Mouse (Mus musculus): ENCODE measurements around the gene Mycn.

Gene Mycn

GRCm38 (mm10) chr12:12941661-12942363 is at the start of gene Mycn:
Mycn (minus strand) TSS chr12:12941914.
- DNase-seq (ENCODE audit: low spot score), result no peak

- no peak for DNase-seq (ENCODE audit: low spot score)
Observed at GRCm38 (mm10) chr12:12987376-12987775, 45.7 kb upstream of the Mycn start.

- no peak for DNase-seq (ENCODE audit: low spot score)
Observed at GRCm38 (mm10) chr12:12986612-12987206, 45.0 kb upstream of the Mycn start.

- DNase-seq (ENCODE audit: low spot score), result no peak
Observed at GRCm38 (mm10) chr12:12983032-12983431, 41.3 kb upstream of the Mycn start.

GRCm38 (mm10) chr12:12975397-12975796 is 33.7 kb upstream of the Mycn start:
- no peak for DNase-seq (ENCODE audit: low spot score)

GRCm38 (mm10) chr12:12972756-12973435 is 31.2 kb upstream of the Mycn start:
- no peak for DNase-seq (ENCODE audit: low spot score)

- no peak for DNase-seq (ENCODE audit: low spot score)
Observed at GRCm38 (mm10) chr12:12967946-12968345, 26.2 kb upstream of the Mycn start.

GRCm38 (mm10) chr12:12964856-12965255 is 23.1 kb upstream of the Mycn start:
- no peak for DNase-seq (ENCODE audit: low spot score)

- no peak for DNase-seq (ENCODE audit: low spot score)
Observed at GRCm38 (mm10) chr12:12947606-12948005, 5.9 kb upstream of the Mycn start.

GRCm38 (mm10) chr12:12943288-12943687 is 1.6 kb upstream of the Mycn start:
- DNase-seq (ENCODE audit: low spot score), result no peak

- no peak for DNase-seq (ENCODE audit: low spot score)
Observed at GRCm38 (mm10) chr12:12942364-12943050, 793 bp upstream of the Mycn start.

- no peak for DNase-seq (ENCODE audit: low spot score)
Observed at GRCm38 (mm10) chr12:12941129-12941504, 597 bp downstream of the Mycn start.

- DNase-seq (ENCODE audit: low spot score), result no peak
Observed at GRCm38 (mm10) chr12:12940466-12941128, 1.1 kb downstream of the Mycn start.

- DNase-seq (ENCODE audit: low spot score), result no peak
Observed at GRCm38 (mm10) chr12:12939581-12940465, 1.9 kb downstream of the Mycn start.

GRCm38 (mm10) chr12:12938850-12939249 is 2.9 kb downstream of the Mycn start:
- no peak for DNase-seq (ENCODE audit: low spot score)

GRCm38 (mm10) chr12:12938361-12938760 is 3.4 kb downstream of the Mycn start:
- no peak for DNase-seq (ENCODE audit: low spot score)

GRCm38 (mm10) chr12:12937746-12938145 is 4.0 kb downstream of the Mycn start:
- DNase-seq (ENCODE audit: low spot score), result no peak

- DNase-seq (ENCODE audit: low spot score), result no peak
Observed at GRCm38 (mm10) chr12:12937088-12937487, 4.6 kb downstream of the Mycn start.

GRCm38 (mm10) chr12:12932238-12932637 is 9.5 kb downstream of the Mycn start:
- no peak for DNase-seq (ENCODE audit: low spot score)

- no peak for DNase-seq (ENCODE audit: low spot score)
Observed at GRCm38 (mm10) chr12:12928239-12928638, 13.5 kb downstream of the Mycn start.

GRCm38 (mm10) chr12:12926975-12927527 is 14.7 kb downstream of the Mycn start:
- DNase-seq (ENCODE audit: low spot score), result no peak

All from urinary bladder, postnatal 10 days (tissue).